Mouse (Mus musculus) T-cell, adult 2 months (primary cell): ENCODE data around the gene Efcab12.

Experiments used
- DNase-seq: peaks from one replicate; pipeline ENCODE4 v3.0.0; 2022; ENCODE audit warnings: low spot score

The Efcab12 gene

GRCm38 (mm10) chr6:115791842-115792686 lies 46.1 kb downstream of the Efcab12 start:
- DNase-seq, result peak; percentile 18

DNA sequence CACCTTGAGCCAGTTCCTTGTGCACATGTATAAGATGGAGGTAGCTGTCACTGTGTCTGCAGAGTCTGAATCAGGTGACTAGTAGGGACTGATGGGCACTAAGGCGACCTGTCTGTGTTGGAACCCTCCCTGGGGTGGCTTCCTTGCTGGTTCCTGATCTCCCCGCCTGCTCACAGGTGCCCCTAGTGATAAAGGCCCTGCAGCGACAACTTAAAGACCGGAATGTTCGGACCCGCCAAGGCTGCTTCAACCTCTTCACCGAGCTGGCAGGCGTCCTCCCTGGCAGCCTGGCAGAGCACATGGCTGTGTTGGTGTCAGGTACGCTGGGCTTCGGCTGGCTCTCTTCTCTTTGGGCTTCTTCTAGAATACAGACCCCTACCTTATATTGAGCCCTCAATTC lies 47.2 kb downstream of the Efcab12 start:
- DNase-seq, result no peak

- no peak for DNase-seq
Observed at GRCm38 (mm10) chr6:115782781-115783180, 55.4 kb downstream of the Efcab12 start.

GRCm38 (mm10) chr6:115776363-115776762 lies 61.8 kb downstream of the Efcab12 start:
- DNase-seq, result no peak

DNA sequence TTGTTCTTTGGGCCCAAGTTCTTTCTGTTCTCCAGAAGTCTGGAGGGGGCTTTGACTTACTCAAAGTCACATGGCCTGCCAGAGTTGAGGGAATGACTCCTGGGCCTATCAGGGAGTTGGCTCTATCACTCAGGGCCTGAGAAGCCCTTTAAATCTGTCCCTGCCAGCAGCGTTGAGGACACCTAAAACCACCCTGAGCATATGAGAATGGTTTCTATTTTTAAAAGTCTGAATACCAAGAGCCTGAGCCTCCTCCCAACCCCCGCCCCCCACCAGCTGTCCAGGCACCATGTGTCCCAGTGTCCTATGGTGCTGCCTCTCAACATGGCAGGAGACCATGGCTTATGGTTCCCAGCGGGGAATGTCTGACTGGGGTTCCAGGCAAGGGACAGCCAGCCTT lies 62.4 kb downstream of the Efcab12 start:
- DNase-seq, result no peak

- peak; percentile 51 for DNase-seq
Observed at GRCm38 (mm10) chr6:115774501-115774921, 63.7 kb downstream of the Efcab12 start, which contains the start of gene Cand2. Cand2 (plus strand) TSS chr6:115774538.

GRCm38 (mm10) chr6:115773966-115774413 lies 64.2 kb downstream of the Efcab12 start:
- DNase-seq, result peak; percentile 17

DNA sequence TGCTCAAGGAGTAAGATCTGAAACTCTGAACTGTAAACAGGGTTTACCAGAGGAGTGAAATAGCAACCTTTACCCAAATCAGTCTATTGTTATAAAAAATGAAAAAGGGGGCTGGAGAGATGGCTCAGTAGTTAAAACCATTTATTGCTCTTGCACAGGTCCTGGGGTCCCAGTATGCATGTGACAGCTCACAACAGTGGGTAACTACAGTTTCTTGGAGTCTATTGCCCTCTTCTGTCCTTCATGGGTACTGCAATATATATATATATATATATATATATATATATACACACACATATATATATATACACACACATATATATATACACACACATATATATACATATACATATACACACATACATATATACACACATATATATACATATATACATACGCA lies 65.6 kb downstream of the Efcab12 start:
- no peak for DNase-seq

- no peak for DNase-seq
Observed at GRCm38 (mm10) chr6:115772201-115772600, 66.0 kb downstream of the Efcab12 start.

GRCm38 (mm10) chr6:115770852-115771251 lies 67.4 kb downstream of the Efcab12 start:
- DNase-seq, result no peak

DNA sequence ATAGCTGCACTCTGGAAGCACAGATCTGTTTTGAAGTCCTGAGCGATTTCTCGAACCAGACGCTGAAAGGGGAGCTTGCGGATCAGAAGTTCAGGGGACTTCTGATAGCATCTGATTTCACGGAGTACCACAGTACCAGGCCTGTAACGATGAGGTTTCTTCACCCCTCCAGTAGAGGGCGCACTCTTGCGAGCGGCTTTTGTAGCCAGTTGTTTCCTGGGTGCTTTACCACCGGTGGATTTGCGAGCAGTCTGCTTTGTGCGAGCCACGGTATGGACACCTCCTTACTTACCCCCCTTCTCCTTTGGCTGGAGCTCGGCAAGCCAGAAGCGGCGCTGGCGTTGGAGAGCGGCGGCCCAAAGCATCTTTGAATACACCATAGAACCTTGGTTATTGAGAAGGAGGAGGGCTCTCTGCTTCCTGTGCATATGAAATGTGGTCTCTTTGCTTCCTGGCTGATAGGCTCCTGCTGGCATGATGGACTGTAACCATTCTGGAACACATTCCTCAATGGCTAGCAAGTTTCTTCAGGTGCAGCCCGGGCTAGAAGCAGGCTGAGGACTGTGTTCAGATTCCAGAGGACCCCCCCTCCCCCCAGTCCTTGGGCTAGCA lies 68.0 kb downstream of the Efcab12 start:
- no peak for DNase-seq

GRCm38 (mm10) chr6:115768207-115768606 lies 70.0 kb downstream of the Efcab12 start:
- no peak for DNase-seq

DNA sequence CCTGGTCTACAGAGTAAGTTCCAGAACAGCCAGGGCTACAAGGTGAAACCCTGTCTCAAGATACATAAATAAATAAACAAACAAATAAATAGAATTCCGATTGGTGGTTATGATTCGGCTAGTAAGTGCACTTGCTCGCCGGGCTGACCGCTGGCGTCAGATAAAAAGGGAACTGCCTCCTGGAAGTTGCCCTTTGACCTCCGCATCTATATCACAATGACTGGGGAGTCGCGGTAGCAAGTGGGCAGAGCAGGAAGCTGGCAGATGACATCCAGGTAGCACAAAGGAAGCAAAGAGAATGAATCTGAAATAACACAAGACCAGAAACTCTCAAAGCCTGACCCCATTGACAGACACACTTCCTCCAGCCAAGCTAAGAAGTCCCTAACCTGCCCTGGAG lies 70.9 kb downstream of the Efcab12 start:
- DNase-seq, result no peak

DNA sequence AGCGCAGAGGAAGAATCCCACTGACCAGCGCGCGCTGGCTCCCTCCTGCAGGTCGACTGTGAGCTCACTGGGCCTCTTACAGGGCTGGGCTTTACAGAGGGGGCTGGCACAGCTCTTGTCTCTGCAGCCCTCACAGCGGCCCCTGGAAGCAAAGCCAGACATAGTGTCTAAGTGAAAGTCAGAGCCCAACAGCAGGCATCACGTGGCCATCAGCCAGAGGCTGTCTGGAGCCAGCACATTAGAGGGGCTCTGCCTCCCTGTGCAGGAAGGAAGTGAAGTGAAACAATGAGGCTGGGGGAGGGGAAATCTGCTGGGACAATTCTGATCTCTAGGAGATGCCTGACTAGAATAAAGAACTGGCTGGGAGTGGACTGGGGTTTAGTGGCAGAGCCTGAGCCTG lies 74.0 kb downstream of the Efcab12 start:
- peak; percentile 23 for DNase-seq

GRCm38 (mm10) chr6:115761995-115762756 lies 76.0 kb downstream of the Efcab12 start, which contains the start of gene Tmem40:
Tmem40 (minus strand) TSS chr6:115762410.
- peak; percentile 40 for DNase-seq

DNA sequence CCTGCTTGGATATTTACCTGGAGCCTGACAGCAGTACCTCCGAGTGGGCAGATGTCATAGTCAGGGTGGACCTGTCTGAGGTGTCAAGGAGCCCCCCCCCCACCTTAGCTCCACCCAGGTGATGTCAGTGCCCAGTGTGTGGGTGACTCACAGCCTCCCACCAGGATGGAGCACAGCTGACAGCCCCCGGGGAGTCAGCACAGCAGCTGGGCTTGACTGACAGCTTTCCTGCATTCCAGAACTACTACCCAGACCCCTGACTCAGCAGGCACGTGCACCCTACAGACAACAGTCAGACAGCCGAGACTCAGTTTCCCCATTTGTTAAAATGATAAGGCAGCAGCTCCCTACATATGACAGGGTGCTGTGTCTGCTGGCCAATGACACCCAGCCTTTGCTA lies 77.2 kb downstream of the Efcab12 start:
- no peak for DNase-seq
